Mouse (Mus musculus) stomach, embryonic 14.5 days (tissue): ENCODE results near the gene Cbr2. TPM values are rescaled to one million over a fixed set of nuclear protein-coding genes. Genes with fewer than 3 reads are reported as not detected.
"Not testable (repeated sequence)": the region's sequence is repeated elsewhere in the genome, so short reads cannot be mapped to it uniquely, and the experiment has no call there.

ENCODE experiments used
- ATAC-seq: fragments of 200-750 bp; cut with Nextera tagmentation; 2 replicates; pipeline ENCODE4 v1.8.0; 2017; ENCODE audit warnings: low read depth, moderate TSS enrichment; ENCODE audit not compliant: insufficient number of reproducible peaks, insufficient read depth, low FRiP score
- H3K27ac ChIP-seq: fragments of 300-500 bp; sonication (generic); 2 replicates; pipeline ENCODE4 v1.5.1; 2014; ENCODE audit warnings: mild to moderate bottlenecking, low read length, moderate library complexity, mixed read lengths
- H3K27me3 ChIP-seq: fragments of 300-500 bp; sonication (generic); 2 replicates; pipeline ENCODE4 v1.6.1; 2014; ENCODE audit warnings: low read length, control low read depth, mixed read lengths; ENCODE audit not compliant: control insufficient read depth, insufficient read depth
- H3K36me3 ChIP-seq: fragments of 300-500 bp; sonication (generic); 2 replicates; pipeline ENCODE4 v1.6.1; 2014; ENCODE audit warnings: mild to moderate bottlenecking, control low read depth, low read length, moderate library complexity, mixed read lengths; ENCODE audit not compliant: control insufficient read depth, insufficient read depth
- H3K4me1 ChIP-seq: fragments of 300-500 bp; sonication (generic); 2 replicates; pipeline ENCODE4 v1.6.1; 2014; ENCODE audit warnings: low read length, control low read depth, mixed read lengths; ENCODE audit not compliant: control insufficient read depth, insufficient read depth
- H3K4me2 ChIP-seq: fragments of 300-500 bp; sonication (generic); replicated peaks from 2 replicates; pipeline ENCODE4 v1.6.1; 2014; ENCODE audit warnings: low read depth, low read length, control low read depth
- H3K4me3 ChIP-seq: fragments of 300-500 bp; sonication (generic); 2 replicates; pipeline ENCODE4 v1.5.1; 2014; ENCODE audit warnings: low read depth, low read length, control low read depth
- H3K9ac ChIP-seq: fragments of 300-500 bp; sonication (generic); replicated peaks from 2 replicates; pipeline ENCODE4 v1.6.1; 2014; ENCODE audit warnings: low read depth, mild to moderate bottlenecking, control low read depth, low read length, moderate library complexity, mixed read lengths
- H3K9me3 ChIP-seq: fragments of 300-500 bp; sonication (generic); 2 replicates; pipeline ENCODE4 v1.6.1; 2016; ENCODE audit warnings: low read depth, low read length, control low read depth; ENCODE audit not compliant: control insufficient read depth
- WGBS: fragments of 180-500 bp; shearing (Covaris S2); extraction: QIAGEN DNeasy Blood & Tissue Kit; methylation state at CpG from one replicate; pipeline ENCODE4 v1.1.7; 2014; 5-methylcytosine and 5-hydroxymethylcytosine counted together
- polyA plus RNA-seq: library from polyadenylated mRNA; unstranded; fragments of >200 nt; fragmentation: Nextera tagmentation; extraction: Ambion mirVana; gene quantifications from 2 replicates; pipeline ENCODE4 v1.2.1, GENCODE M21; 2014

Gene Cbr2
- polyA plus RNA-seq, 1 experiment from 2014 or later = 36.9 TPM

GRCm38 (mm10) chr11:120744121-120744701 lies 12.3 kb upstream of the Cbr2 start:
- no peak overlapping the region for H3K27ac ChIP-seq

GRCm38 (mm10) chr11:120740981-120741380 lies 9.1 kb upstream of the Cbr2 start:
- H3K27me3 ChIP-seq = no peaks in the 10 kb centered on the region
- no peak overlapping the region for H3K9ac ChIP-seq
- H3K4me1 ChIP-seq = no peaks in the 10 kb centered on the region
- no peaks in the 10 kb centered on the region for H3K9me3 ChIP-seq
- WGBS = 93% methylated on average over 5 of the region's 5 CpGs
- H3K27ac ChIP-seq = no peak overlapping the region
- no peaks in the 10 kb centered on the region for H3K36me3 ChIP-seq
- no peak for ATAC-seq
- H3K4me3 ChIP-seq = no peak overlapping the region
- no peak overlapping the region for H3K4me2 ChIP-seq

More at GRCm38 (mm10) chr11:120744121-120744701, 12.3 kb upstream of the Cbr2 start:
- WGBS = 60% methylated on average over 7 of the region's 7 CpGs
- Histone ChIP-seq H3K9ac (no peak overlapping the region), H3K4me3 (no peak overlapping the region), H3K9me3 (no peaks in the 10 kb centered on the region), H3K36me3 (no peaks in the 10 kb centered on the region), H3K4me1 (no peaks in the 10 kb centered on the region), H3K27me3 (no peaks in the 10 kb centered on the region), H3K4me2 (no peak overlapping the region)
- ATAC-seq = no peak

- no peak overlapping the region for H3K4me2 ChIP-seq
- no peak overlapping the region for H3K27ac ChIP-seq
- 64% methylated on average over 6 of the region's 6 CpGs for WGBS
- H3K27me3 ChIP-seq = no peaks in the 10 kb centered on the region
- H3K4me1 ChIP-seq = no peaks in the 10 kb centered on the region
- no peak for ATAC-seq
- H3K9me3 ChIP-seq = no peaks in the 10 kb centered on the region
- H3K36me3 ChIP-seq = no peaks in the 10 kb centered on the region
- H3K9ac ChIP-seq = no peak overlapping the region
- no peak overlapping the region for H3K4me3 ChIP-seq
These were observed 4.5 kb upstream of the Cbr2 start for GRCm38 (mm10) chr11:120736424-120736823.

GRCm38 (mm10) chr11:120733521-120733920 lies 1.6 kb upstream of the Cbr2 start:
- WGBS = 49% methylated on average over 6 of the region's 6 CpGs
- ATAC-seq = no peak
- H3K4me2 ChIP-seq = no peak overlapping the region
- H3K36me3 ChIP-seq = no peaks in the 10 kb centered on the region
- H3K27ac ChIP-seq = no peak overlapping the region
- H3K9ac ChIP-seq = no peak overlapping the region
- H3K9me3 ChIP-seq = no peaks in the 10 kb centered on the region
- H3K4me1 ChIP-seq = no peaks in the 10 kb centered on the region
- H3K27me3 ChIP-seq = no peaks in the 10 kb centered on the region
- H3K4me3 ChIP-seq = no peak overlapping the region

GRCm38 (mm10) chr11:120731395-120731794 lies 519 bp downstream of the Cbr2 start:
- no peak overlapping the region for H3K4me3 ChIP-seq
- no peak for ATAC-seq
- 92% methylated on average over 1 of the region's 1 CpGs for WGBS

GRCm38 (mm10) chr11:120730331-120730870 lies 1.5 kb downstream of the Cbr2 start:
- H3K9ac ChIP-seq = no peak overlapping the region
- no peaks in the 10 kb centered on the region; the same call in 1 of the 2 replicates for H3K4me1 ChIP-seq
- no peaks in the 10 kb centered on the region for H3K9me3 ChIP-seq
- no peaks in the 10 kb centered on the region for H3K27me3 ChIP-seq
- 85% methylated on average over 10 of the region's 10 CpGs for WGBS
- H3K27ac ChIP-seq = no peak overlapping the region
- no peak for ATAC-seq
- no peaks in the 10 kb centered on the region for H3K36me3 ChIP-seq
- no peak overlapping the region for H3K4me2 ChIP-seq
- H3K4me3 ChIP-seq = no peak overlapping the region

More at GRCm38 (mm10) chr11:120731395-120731794, 519 bp downstream of the Cbr2 start:
- H3K27me3 ChIP-seq = no peaks in the 10 kb centered on the region
- H3K36me3 ChIP-seq = no peaks in the 10 kb centered on the region
- H3K4me1 ChIP-seq = no peaks in the 10 kb centered on the region; the same call in 1 of the 2 replicates
- no peaks in the 10 kb centered on the region for H3K9me3 ChIP-seq
- H3K4me2 ChIP-seq = no peak overlapping the region
- no peak overlapping the region for H3K27ac ChIP-seq
- H3K9ac ChIP-seq = no peak overlapping the region

- H3K9ac ChIP-seq = not testable (repeated sequence)
These were observed 2.4 kb downstream of the Cbr2 start for GRCm38 (mm10) chr11:120729432-120730050.

GRCm38 (mm10) chr11:120728530-120729240 lies 3.2 kb downstream of the Cbr2 start:
- Histone ChIP-seq H3K4me3 (no peak overlapping the region), H3K27me3 (no peaks in the 10 kb centered on the region), H3K4me2 (peak overlapping the region; percentile 27; the same call in 1 of the 2 replicates), H3K9me3 (no peaks in the 10 kb centered on the region), H3K27ac (no peak overlapping the region), H3K9ac (no peak overlapping the region), H3K36me3 (no peaks in the 10 kb centered on the region), H3K4me1 (no peaks in the 10 kb centered on the region; the same call in 1 of the 2 replicates)
- WGBS = 66% methylated on average over 11 of the region's 11 CpGs
- ATAC-seq = no peak

More at GRCm38 (mm10) chr11:120729432-120730050, 2.4 kb downstream of the Cbr2 start:
- H3K27me3 ChIP-seq, H3K36me3 ChIP-seq, H3K9me3 ChIP-seq, H3K27ac ChIP-seq, H3K4me1 ChIP-seq, H3K4me3 ChIP-seq: not testable (repeated sequence)
- peak; percentile 43; the same call in 1 of the 2 replicates for ATAC-seq
- H3K4me2 ChIP-seq = peak overlapping the region; percentile 27
- WGBS = 2% methylated on average over 18 of the region's 21 CpGs
